In genomic region chr1:138785856-138786255, GRCm38 (mm10) we compare ENCODE assay signal across 13 mouse cellular contexts.
DNase-seq lines count a peak whose midpoint lies in the region; ATAC-seq lines count a peak whose summit lies in the region.
"Had no signal": no experiment of that assay in that cellular context is flagged by ENCODE, and none has a peak within 500 bp of the region (broad histone marks: within the 10 kb centered on the region; RNA-seq: fewer than 3 reads in every experiment).

No protein-coding gene starts in this region.

- H3K9me3 ChIP-seq in hindbrain, embryonic 11.5 days (ENCODE audit: control insufficient read depth, low read length), result no peaks in the 10 kb centered on the region
- no peaks in the 10 kb centered on the region for H3K9me3 ChIP-seq in liver, embryonic 11.5 days (ENCODE audit: control insufficient read depth, low read length)
- H3K9me3 ChIP-seq: neural tube, embryonic 12.5 days had no signal

- no peaks in the 10 kb centered on the region for H3K36me3 ChIP-seq in splenic B cell, adult 2 months (ENCODE audit: control insufficient read depth, insufficient read depth, low read length, poor library complexity, severe bottlenecking)
- H3K36me3 ChIP-seq in hindbrain, embryonic 11.5 days (ENCODE audit: control insufficient read depth, insufficient read depth, low read length), result no peaks in the 10 kb centered on the region
- no peaks in the 10 kb centered on the region for H3K36me3 ChIP-seq in liver, embryonic 11.5 days (ENCODE audit: control insufficient read depth, insufficient read depth, low read length)
- H3K36me3 ChIP-seq: neural tube, embryonic 12.5 days had no signal

- H3K9ac ChIP-seq in hindbrain, embryonic 11.5 days (ENCODE audit: low read depth, low read length), result no peak overlapping the region
- H3K9ac ChIP-seq in liver, embryonic 11.5 days (ENCODE audit: low read depth, low read length), result no peak overlapping the region
- H3K9ac ChIP-seq: neural tube, embryonic 12.5 days had no signal

- no peak overlapping the region for H3K27ac ChIP-seq in hindbrain, embryonic 11.5 days (ENCODE audit: low read depth, low read length)
- H3K27ac ChIP-seq in liver, embryonic 11.5 days (ENCODE audit: low read depth, low read length), result no peak overlapping the region
- H3K27ac ChIP-seq: neural tube, embryonic 12.5 days had no signal

- no peaks in the 10 kb centered on the region for H3K27me3 ChIP-seq in splenic B cell, adult 2 months (ENCODE audit: control insufficient read depth, insufficient read depth, low read length, poor library complexity, severe bottlenecking)
- no peaks in the 10 kb centered on the region for H3K27me3 ChIP-seq in hindbrain, embryonic 11.5 days (ENCODE audit: control insufficient read depth, insufficient read depth, low read length)
- no peaks in the 10 kb centered on the region for H3K27me3 ChIP-seq in liver, embryonic 11.5 days (replicated peaks; ENCODE audit: control insufficient read depth, insufficient read depth, low read length)
- H3K27me3 ChIP-seq: neural tube, embryonic 12.5 days had no signal

- no peak for ATAC-seq in hindbrain, embryonic 11.5 days (ENCODE audit: low FRiP score)
- no peak for ATAC-seq in liver, embryonic 11.5 days (replicated peaks; ENCODE audit: low FRiP score)
- ATAC-seq: intestine, postnatal 0 days had no signal

- no peak overlapping the region for H3K4me3 ChIP-seq in hindbrain, embryonic 11.5 days (ENCODE audit: low read depth, low read length)
- H3K4me3 ChIP-seq in liver, embryonic 11.5 days (ENCODE audit: low read depth, low read length), result no peak overlapping the region
- H3K4me3 ChIP-seq: neural tube, embryonic 12.5 days had no signal

- 78% methylated on average over 10 of the region's 10 CpGs for WGBS in hindbrain, embryonic 11.5 days
- WGBS in liver, embryonic 11.5 days, result 71% methylated on average over 10 of the region's 10 CpGs

- no peak overlapping the region for H3K4me2 ChIP-seq in hindbrain, embryonic 11.5 days (replicated peaks; ENCODE audit: low read depth, low read length)
- H3K4me2 ChIP-seq in liver, embryonic 11.5 days, result no peak overlapping the region
- H3K4me2 ChIP-seq: neural tube, embryonic 12.5 days had no signal

- DNase-seq in lung, postnatal 10 days, result peak; percentile 3
- DNase-seq in lung, postnatal 14 days, result no peak
- DNase-seq in CD4-positive, CD25-positive, alpha-beta regulatory T cell, adult 2 months (ENCODE audit: low read depth, low spot score), result peak; percentile 56
- peak; percentile 4 for DNase-seq in c-Kit-positive CD71-negative TER-119-negative erythroid progenitor cells, embryonic 14.5 days (ENCODE audit: low read depth)
- peak; percentile 3 for DNase-seq in splenic B cell, adult 2 months (ENCODE audit: low read depth, low spot score)
- DNase-seq in urinary bladder, adult 18-20 months (ENCODE audit: low spot score in 2 of 2), result no peak
- no peak for DNase-seq in hindbrain, embryonic 11.5 days (ENCODE audit: low spot score)
- no peak for DNase-seq in liver, embryonic 11.5 days (ENCODE audit: low spot score)
- DNase-seq: cerebellum, postnatal 36 days; gastrocnemius, postnatal 10 days; liver had no signal

- no peaks in the 10 kb centered on the region for H3K4me1 ChIP-seq in hindbrain, embryonic 11.5 days (replicated peaks; ENCODE audit: control insufficient read depth, insufficient read depth, low read length)
- H3K4me1 ChIP-seq in liver, embryonic 11.5 days (replicated peaks; ENCODE audit: control insufficient read depth, insufficient read depth, low read length), result no peaks in the 10 kb centered on the region
- H3K4me1 ChIP-seq: neural tube, embryonic 12.5 days had no signal

Comparison
In these comparisons a context has a peak if more than half of its experiments do, and no peak if none do; other contexts are left out.
1. DNase-seq: peak in lung, postnatal 10 days (single experiment), CD4-positive, CD25-positive, alpha-beta regulatory T cell, adult 2 months (single experiment), c-Kit-positive CD71-negative TER-119-negative erythroid progenitor cells, embryonic 14.5 days (single experiment) and splenic B cell, adult 2 months (single experiment); none in lung, postnatal 14 days (single experiment), urinary bladder, adult 18-20 months (0 of 2), hindbrain, embryonic 11.5 days (single experiment) and liver, embryonic 11.5 days (single experiment).